Mouse (Mus musculus) bone marrow, adult 2 months (tissue): ENCODE results near the gene Nxn. TPM values are rescaled to one million over a fixed set of nuclear protein-coding genes. Genes with fewer than 3 reads are reported as not detected.

ENCODE experiments used
- H3K27ac ChIP-seq: fragments of 200-500 bp; 2 replicates; pipeline ENCODE4 v1.5.1; 2012; ENCODE audit warnings: low read depth, mild to moderate bottlenecking, control low read depth, inconsistent platforms, low read length; ENCODE audit not compliant: control insufficient read depth, poor library complexity, insufficient read depth
- H3K4me1 ChIP-seq: fragments of 200-500 bp; 2 replicates; pipeline ENCODE4 v1.6.1; 2011; ENCODE audit warnings: low read length; ENCODE audit not compliant: control insufficient read depth, insufficient read depth
- H3K4me3 ChIP-seq: fragments of 200-500 bp; replicated peaks from 2 replicates; pipeline ENCODE3; 2011; ENCODE audit warnings: mild to moderate bottlenecking, low read depth, low read length, control low read depth; ENCODE audit not compliant: control insufficient read depth
- CTCF ChIP-seq: fragments of 200-500 bp; IDR thresholded peaks from 2 replicates; pipeline ENCODE4 v1.5.1; 2011; ENCODE audit warnings: low read length, control low read depth; ENCODE audit not compliant: control insufficient read depth, insufficient read depth
- POLR2A ChIP-seq: fragments of 200-500 bp; IDR thresholded peaks from 2 replicates; pipeline ENCODE4 v1.6.1; 2011; ENCODE audit warnings: low read depth, mild to moderate bottlenecking, control low read depth, low read length, borderline replicate concordance; ENCODE audit not compliant: control insufficient read depth
- WGBS: fragments of 180-500 bp; shearing (Covaris S2); methylation state at CpG from one replicate; pipeline ENCODE4 v1.1.7; 2018; 5-methylcytosine and 5-hydroxymethylcytosine counted together
- polyA plus RNA-seq: library from polyadenylated mRNA; stranded (reverse); fragments of >200 nt; gene quantifications from 2 replicates; pipeline ENCODE4 v1.2.4, GENCODE M21; 2011; ENCODE audit warnings: low replicate concordance; ENCODE audit not compliant: missing spikeins, insufficient read depth, insufficient read length

The Nxn gene
- polyA plus RNA-seq, 1 experiment = 14.4 TPM

- TF ChIP-seq POLR2A (no peak), CTCF (no peak)
- no peaks in the 10 kb centered on the region for H3K4me1 ChIP-seq
- H3K4me3 ChIP-seq = no peak overlapping the region
- 62% methylated on average over 3 of the region's 3 CpGs for WGBS
- H3K27ac ChIP-seq = no peak overlapping the region
Measured at GRCm38 (mm10) chr11:76252036-76252435, 146.9 kb downstream of the Nxn start.

- Histone ChIP-seq H3K4me3 (no peak overlapping the region), H3K4me1 (no peaks in the 10 kb centered on the region; the same call in 1 of the 2 replicates), H3K27ac (no peak overlapping the region)
- TF ChIP-seq POLR2A (no peak), CTCF (no peak)
- WGBS = 69% methylated on average over 2 of the region's 2 CpGs
Measured at GRCm38 (mm10) chr11:76247239-76247638, 151.7 kb downstream of the Nxn start.

- Histone ChIP-seq H3K27ac (no peak overlapping the region), H3K4me1 (no peaks in the 10 kb centered on the region; the same call in 1 of the 2 replicates), H3K4me3 (no peak overlapping the region)
- TF ChIP-seq POLR2A = no peak
- TF ChIP-seq CTCF = no peak
Measured at GRCm38 (mm10) chr11:76246439-76246838, 152.5 kb downstream of the Nxn start.

DNA sequence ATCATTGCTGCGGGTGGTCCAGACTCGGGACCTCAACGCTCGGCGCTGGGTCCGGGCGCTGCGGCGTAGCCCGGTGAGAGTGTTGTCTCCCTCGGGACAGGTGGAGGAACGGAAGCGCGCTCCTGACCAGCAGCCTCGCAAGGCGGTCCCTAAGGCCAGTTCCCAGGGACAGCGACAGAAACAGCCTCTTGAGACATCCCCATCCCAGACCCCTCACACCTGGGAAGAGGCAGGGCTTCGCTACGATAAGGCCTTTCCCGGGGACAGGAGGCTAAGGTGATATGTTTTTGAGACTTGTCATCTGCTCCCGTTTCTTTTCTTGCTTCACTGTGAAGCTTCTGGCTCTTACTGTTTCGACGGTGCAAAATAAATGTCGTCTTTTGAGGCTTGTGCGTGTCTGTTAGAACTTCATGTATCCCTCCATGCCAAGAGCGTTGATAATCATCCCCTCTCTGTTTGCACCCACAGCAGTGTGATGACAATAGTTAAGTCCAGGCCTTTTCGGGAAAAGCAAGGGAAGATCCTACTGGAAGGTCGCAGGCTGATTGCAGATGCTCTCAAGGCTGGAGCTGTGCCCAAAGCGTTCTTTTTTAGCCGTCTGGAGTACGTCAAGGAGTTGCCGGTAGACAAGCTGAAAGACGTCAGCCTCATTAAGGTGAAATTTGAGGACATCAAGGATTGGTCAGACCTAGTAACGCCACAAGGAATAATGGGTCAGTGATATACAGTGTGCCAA is 155.0 kb downstream of the Nxn start:
- H3K4me3 ChIP-seq = peak overlapping the region; percentile 83
- WGBS = 6% methylated on average over 34 of the region's 34 CpGs
- no peak overlapping the region; the same call in 1 of the 2 replicates for H3K27ac ChIP-seq
- TF ChIP-seq CTCF (no peak), POLR2A (no peak)
- H3K4me1 ChIP-seq = no peaks in the 10 kb centered on the region; the same call in 1 of the 2 replicates

- Histone ChIP-seq H3K27ac (no peak within 1 kb of the TSS; the same call in 1 of the 2 replicates), H3K4me3 (peak within 1 kb of the TSS; percentile 83), H3K4me1 (no peaks in the 10 kb centered on the region; the same call in 1 of the 2 replicates)
- TF ChIP-seq POLR2A (peak; percentile 78; the same call in 1 of the 2 replicates), CTCF (no peak)
- under 1% methylated on average over 61 of the region's 61 CpGs for WGBS
Measured at GRCm38 (mm10) chr11:76242901-76243810, 155.8 kb downstream of the Nxn start, which contains the start of the genes Mrm3 and Glod4. TSS of gene Mrm3 (plus strand) at chr11:76243715. TSS of gene Glod4 (minus strand) at chr11:76243725.

DNA sequence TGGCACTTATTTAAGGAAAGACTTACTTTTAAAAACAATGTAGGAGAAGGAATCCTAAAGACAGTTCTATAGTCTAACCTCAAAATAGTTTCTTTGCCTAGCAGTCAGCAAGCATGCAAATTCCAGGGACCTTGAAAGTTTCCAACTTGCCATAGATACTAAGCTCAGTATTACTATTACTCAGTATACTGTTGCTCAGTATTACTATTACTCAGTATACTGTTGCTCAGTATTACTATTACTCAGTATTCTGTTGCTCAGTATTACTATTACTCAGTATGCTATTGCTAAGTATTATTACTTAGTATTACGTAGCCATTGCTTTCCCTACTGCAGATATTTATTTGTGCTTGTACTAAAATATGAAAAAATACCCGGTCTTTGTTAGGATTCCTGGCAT is 159.2 kb downstream of the Nxn start:
- Histone ChIP-seq H3K4me1 (no peaks in the 10 kb centered on the region; the same call in 1 of the 2 replicates), H3K27ac (no peak overlapping the region), H3K4me3 (no peak overlapping the region)
- WGBS = 89% methylated on average over 2 of the region's 2 CpGs
- TF ChIP-seq CTCF (no peak), POLR2A (no peak)

GRCm38 (mm10) chr11:76236136-76236535 is 162.8 kb downstream of the Nxn start:
- WGBS = 83% methylated on average over 3 of the region's 3 CpGs
- TF ChIP-seq CTCF (no peak), POLR2A (no peak)
- no peak overlapping the region for H3K4me3 ChIP-seq

DNA sequence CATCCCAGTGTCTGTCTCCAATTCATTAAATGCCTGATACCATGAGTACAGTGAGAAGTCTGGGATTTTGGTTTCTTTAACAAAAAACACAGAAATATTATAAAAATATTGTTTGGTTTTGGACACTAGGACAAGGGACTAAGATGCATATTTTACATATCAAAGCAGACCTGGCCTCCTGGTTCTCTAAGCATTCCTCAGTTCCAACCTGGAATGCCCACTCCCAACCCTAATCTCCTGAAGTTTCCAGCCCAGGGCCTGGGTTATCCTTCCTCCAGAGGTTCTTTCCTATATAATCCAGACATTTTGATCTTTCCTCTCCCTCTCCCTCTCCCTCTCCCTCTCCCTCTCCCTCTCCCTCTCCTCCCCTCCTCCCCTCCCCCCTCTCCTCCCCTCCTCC is 173.9 kb downstream of the Nxn start:
- no peak for TF ChIP-seq POLR2A
- TF ChIP-seq CTCF = no peak
- Histone ChIP-seq H3K27ac (no peak overlapping the region), H3K4me1 (no peaks in the 10 kb centered on the region), H3K4me3 (no peak overlapping the region)

More at GRCm38 (mm10) chr11:76236136-76236535, 162.8 kb downstream of the Nxn start:
- no peaks in the 10 kb centered on the region for H3K4me1 ChIP-seq
- H3K27ac ChIP-seq = no peak overlapping the region
